Mouse (Mus musculus): Measurements from ENCODE around the gene Gba2. TPM values are rescaled to one million over a fixed set of nuclear protein-coding genes. Genes with fewer than 3 reads are reported as not detected.

Gba2 gene
- total RNA-seq, 2 experiments from 2014 or later: 12.0 to 22.9 TPM

DNA sequence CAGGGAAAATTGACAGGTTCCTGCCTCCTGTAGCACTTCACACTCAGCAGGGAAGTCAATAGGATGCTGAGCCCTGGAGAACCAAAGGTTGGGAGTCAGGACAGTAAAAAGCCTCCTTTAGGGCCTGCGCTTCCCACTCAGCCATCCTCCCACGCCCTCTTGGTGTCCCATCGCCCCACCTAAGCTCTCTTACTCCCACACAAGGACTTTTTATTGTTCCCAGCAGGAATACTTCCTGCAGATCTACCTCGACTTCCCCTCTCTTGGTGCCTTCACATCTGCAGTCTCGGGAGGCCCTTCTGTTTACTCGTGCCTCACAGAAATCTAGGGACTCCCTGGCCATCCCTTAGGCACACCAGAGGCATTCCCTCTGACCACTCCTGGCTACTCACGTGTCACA lies 4.7 kb upstream of the Gba2 start:
- ATAC-seq (replicated peaks; ENCODE audit: low FRiP score, low TSS enrichment, poor library complexity, severe bottlenecking): no peak

DNA sequence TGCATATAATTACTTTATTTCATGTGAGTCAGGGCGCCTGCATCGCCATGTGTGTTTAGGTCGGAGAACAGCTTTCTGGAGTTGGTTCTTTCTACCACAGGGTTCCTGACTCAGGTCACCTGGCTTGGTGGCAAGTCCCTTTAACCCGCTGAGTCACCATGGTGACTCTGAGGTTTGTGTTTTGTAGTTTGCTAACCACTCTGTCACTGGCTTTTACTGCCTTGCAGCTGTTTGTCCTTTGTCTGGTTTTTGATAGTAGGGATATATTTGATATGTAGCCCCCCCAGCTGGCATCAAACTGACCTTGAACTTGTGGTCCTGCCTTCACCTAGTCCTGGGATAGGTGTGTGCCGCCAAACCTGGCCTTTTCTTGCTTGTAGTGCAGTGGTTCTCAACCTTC lies 3.6 kb upstream of the Gba2 start:
- no peak for ATAC-seq (replicated peaks; ENCODE audit: low FRiP score, low TSS enrichment, poor library complexity, severe bottlenecking)

DNA sequence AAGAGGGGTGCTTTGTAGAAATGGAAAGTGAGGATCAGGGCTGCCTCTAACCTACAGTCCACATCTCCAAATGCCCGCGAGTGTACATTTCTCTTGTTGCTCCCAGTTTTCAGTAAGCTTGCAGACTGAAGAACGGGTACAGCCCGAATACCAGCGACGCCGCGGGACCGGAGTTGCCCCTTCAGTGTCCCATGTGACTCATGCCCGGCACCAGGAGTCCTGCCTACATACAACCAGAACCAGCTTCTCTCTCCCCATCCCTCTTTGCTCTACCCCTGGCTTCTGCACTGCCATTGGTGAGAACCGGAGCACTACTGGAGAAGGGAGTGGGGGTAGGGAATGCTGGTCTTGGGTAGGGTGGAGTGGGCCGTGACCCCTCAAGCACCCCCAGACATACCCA lies 2.7 kb upstream of the Gba2 start:
- ATAC-seq (replicated peaks; ENCODE audit: low FRiP score, low TSS enrichment, poor library complexity, severe bottlenecking): no peak

DNA sequence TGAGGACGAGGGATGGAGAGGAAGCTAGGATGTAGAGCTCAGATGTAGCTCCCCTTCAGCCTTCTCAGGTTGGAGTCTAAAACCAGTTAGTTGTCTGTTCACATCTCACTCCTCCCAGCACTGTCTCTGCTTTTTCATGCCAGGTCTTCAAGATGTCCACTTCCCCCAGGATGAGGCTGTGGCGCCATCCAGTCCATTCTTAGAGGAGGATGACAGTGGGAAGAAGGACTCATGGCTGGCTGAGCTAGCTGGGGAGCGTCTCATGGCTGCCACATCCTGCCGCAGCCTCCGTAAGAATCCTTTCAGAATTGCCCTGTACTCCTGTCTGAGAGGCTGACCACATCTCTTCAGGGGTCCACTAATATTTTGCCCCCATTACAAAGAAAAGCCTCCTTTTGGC lies 2.0 kb upstream of the Gba2 start:
- no peak for ATAC-seq (replicated peaks; ENCODE audit: low FRiP score, low TSS enrichment, poor library complexity, severe bottlenecking)

GRCm38 (mm10) chr4:43579731-43580130 lies 1.1 kb upstream of the Gba2 start:
- no peak for ATAC-seq (replicated peaks; ENCODE audit: low FRiP score, low TSS enrichment, poor library complexity, severe bottlenecking)

DNA sequence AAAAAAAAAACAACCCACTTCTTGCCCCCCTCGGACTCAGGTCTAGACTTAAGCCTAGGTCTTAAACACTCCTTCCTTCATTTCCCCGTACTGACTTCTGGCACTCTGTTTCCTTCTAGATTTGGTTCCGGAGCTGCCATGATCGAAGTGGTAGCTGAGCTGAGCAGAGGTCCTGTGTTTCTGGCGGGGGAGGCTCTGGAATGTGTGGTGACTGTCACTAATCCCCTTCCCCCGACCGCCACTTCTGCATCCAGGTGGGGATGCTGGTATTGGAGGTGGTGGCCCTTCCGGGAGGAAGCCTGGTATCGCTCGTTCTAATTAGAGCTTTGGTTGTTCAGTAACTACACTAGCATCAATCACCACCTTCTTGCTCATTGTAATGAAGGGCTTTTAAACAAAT lies 583 bp upstream of the Gba2 start:
- ATAC-seq (replicated peaks; ENCODE audit: low FRiP score, low TSS enrichment, poor library complexity, severe bottlenecking): no peak

- no peak for ATAC-seq (replicated peaks; ENCODE audit: low FRiP score, low TSS enrichment, poor library complexity, severe bottlenecking)
Measured at GRCm38 (mm10) chr4:43577237-43577881, 1.3 kb downstream of the Gba2 start.

DNA sequence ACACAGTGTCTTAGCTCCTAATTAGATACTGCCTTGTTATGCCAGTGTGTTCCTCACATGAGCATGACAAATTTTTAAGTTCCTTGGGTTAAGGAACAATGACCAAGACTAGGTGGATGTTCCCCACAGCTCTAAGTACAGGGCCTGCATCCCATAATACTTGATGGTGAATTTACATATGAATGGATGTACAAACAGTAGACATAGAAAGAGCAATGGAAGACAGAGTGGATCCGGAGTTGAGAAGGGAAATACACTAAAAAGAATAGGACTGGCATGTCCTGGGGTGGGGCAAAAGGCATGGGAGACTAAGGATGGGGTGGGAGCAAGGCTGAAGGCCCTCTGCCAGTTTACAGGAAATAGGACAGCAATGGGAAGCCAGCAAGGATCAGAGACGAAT lies 3.3 kb downstream of the Gba2 start:
- ATAC-seq (replicated peaks; ENCODE audit: low FRiP score, low TSS enrichment, poor library complexity, severe bottlenecking): no peak

DNA sequence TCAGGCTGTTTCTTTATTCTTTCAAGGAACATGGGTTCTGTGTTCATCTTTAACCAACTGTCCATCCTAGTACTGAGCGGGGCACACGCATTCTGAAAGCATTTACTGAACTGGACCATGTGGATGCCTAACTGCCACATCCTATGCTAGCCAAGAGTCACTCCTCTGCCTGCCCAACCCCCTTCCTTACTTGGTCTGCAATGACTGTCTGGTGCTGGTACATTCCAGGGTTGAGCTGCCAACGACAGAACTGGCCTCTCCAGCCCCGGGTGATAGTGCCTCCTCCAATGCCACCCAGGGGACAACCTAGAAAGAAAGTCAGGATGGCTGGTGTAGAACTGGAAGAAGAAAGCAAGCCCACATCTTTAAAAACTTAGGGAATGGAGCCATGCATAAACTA lies 5.1 kb downstream of the Gba2 start:
- ATAC-seq (replicated peaks; ENCODE audit: low FRiP score, low TSS enrichment, poor library complexity, severe bottlenecking): no peak

DNA sequence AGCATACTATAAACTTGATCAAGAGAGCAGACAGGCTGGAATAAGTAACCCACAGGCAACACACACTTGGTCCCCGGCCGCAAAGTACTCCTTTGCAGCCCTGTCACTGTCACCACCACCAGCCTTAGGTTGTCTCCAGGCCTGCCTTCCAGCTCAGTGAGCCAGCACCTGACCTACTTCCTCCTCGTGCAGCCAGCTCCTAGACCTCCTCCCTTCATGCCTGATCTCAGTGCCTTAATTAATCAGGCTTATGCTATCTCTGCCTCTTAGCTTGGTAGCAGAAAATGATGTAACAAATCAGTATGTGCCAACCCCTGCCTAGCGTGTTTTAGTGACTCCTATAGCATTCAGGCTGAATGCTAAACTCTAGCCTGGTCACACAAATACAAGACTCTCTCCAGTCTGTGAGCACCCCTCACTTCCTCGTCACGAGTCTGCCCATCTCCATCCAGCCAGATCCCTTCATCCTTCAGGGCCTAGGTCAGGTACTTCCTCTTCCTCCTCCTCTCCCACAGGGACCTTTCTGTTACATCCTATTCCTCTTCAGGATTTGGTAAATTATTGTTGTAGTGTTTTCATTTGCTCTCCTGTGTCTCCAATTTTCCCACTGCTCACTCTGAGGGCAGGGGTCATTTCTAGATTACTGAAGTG lies 7.2 kb downstream of the Gba2 start:
- no peak for ATAC-seq (replicated peaks; ENCODE audit: low FRiP score, low TSS enrichment, poor library complexity, severe bottlenecking)

DNA sequence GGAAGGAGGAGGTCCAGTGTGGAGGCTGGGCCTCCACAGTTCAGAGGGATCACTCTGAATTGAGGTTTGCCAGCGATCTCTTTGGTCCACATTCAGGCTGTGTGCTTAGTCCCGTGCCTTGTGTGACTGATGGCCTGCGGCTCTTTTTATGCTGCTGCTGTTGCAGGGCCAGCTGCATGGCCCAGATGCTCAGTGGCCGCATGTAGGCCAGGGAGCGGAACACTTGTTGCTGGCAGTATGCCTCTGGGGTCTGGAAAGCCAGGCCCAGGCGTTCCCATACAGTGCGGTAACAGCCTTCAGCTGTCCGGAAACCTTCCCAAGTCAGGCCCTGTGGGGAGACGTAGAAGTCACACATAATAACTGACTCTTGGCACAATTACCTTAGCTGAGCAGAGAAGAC lies 11.5 kb downstream of the Gba2 start:
- no peak for ATAC-seq (replicated peaks; ENCODE audit: low FRiP score, low TSS enrichment, poor library complexity, severe bottlenecking)

- no peak for ATAC-seq (replicated peaks; ENCODE audit: low FRiP score, low TSS enrichment, poor library complexity, severe bottlenecking)
Measured at GRCm38 (mm10) chr4:43564231-43564630, 14.4 kb downstream of the Gba2 start.

- 0 out of 2 replicates have a peak, but pooled peaks have one; percentile 8 for ATAC-seq (replicated peaks; ENCODE audit: low FRiP score, low TSS enrichment, poor library complexity, severe bottlenecking)
Measured at GRCm38 (mm10) chr4:43563601-43563875, 15.1 kb downstream of the Gba2 start.

DNA sequence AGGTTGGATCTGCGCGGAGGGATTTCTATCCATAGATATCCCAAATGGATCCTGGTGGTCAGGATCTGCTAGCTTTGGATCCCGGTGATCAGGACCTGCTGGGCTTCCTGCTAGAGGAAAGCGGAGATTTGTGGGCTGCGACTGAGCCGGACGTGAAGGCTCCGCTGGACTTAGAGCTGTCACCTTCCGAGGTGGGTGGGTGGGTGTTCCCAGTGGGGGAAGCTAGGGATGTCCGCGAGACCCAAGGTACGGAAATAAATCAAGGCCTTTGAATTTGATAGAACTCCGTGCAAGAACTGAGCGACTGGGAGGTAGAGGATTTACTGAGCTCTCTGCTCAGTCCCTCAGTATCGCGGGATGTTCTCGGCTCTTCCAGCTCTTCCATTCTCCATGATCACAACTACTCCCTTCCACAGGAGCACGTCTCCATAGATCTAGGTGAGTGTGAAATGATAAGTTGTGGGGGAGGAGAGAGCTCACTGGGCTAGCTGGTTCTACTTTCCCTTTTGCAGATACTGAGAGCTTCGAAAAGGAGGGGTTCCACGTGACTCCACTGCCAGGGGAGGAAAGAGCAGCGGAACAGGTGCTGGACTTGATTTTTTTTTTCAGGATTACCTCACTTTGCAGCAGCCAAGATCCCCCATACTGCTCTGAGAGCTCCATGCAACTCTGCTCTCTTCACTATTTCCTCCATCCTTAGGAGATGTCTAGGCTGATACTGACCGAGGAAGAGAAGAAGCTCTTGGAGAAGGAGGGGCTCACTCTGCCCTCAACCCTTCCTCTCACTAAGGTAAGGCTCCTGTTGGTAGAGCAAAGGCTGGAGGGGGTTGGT lies 15.7 kb downstream of the Gba2 start:
- no peak for ATAC-seq (replicated peaks; ENCODE audit: low FRiP score, low TSS enrichment, poor library complexity, severe bottlenecking)

DNA sequence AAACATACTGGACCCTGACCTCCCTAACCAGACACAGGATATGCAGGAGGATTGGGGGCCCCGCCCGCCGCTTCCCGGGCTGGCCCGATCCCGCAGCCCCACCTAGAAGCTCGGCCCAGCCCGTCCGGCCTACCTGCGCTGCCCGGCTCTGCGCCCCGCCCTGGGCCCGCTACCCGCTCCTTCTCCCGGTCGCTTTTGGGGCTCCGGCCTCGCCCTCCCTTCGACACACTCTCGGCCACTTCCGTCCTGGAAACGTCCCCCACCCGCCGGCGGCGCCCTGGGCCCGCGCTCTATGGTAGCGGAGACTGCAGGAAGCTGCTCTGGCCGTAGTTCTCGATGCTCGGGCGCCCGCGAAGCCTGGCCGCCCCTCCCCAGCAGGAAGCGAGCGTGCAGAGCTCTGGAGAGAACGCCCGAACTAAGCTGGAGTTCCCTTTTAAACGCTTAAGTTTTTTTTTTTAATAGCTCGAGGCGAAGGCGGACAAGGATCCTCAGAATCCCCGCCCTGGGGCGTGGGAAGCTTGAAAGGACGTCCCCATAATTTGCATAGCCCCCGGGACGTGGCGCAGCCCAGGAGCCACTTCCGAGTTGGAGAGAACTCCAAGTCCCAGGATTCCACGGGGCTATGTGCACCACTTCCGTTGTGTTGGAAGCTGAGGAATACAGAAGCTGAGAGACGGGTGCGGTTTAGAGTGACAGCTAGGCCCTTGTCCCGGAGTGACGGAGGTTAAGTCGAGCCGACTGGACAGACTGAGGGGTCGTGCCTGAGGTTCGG lies 16.5 kb downstream of the Gba2 start, which contains the start of the genes Creb3 and Tln1:
TSS of gene Creb3 (plus strand) at position 336 of the 772 bp plus-strand sequence.
TSS of gene Tln1 (minus strand) at position 695 of the 772 bp plus-strand sequence.
- ATAC-seq (replicated peaks; ENCODE audit: low FRiP score, low TSS enrichment, poor library complexity, severe bottlenecking): peak; percentile 77

- ATAC-seq (replicated peaks; ENCODE audit: low FRiP score, low TSS enrichment, poor library complexity, severe bottlenecking): 0 out of 2 replicates have a peak, but pooled peaks have one; percentile 23
Measured at GRCm38 (mm10) chr4:43561436-43561996, 17.2 kb downstream of the Gba2 start.

- no peak for ATAC-seq (replicated peaks; ENCODE audit: low FRiP score, low TSS enrichment, poor library complexity, severe bottlenecking)
Measured at GRCm38 (mm10) chr4:43560976-43561375, 17.7 kb downstream of the Gba2 start.

DNA sequence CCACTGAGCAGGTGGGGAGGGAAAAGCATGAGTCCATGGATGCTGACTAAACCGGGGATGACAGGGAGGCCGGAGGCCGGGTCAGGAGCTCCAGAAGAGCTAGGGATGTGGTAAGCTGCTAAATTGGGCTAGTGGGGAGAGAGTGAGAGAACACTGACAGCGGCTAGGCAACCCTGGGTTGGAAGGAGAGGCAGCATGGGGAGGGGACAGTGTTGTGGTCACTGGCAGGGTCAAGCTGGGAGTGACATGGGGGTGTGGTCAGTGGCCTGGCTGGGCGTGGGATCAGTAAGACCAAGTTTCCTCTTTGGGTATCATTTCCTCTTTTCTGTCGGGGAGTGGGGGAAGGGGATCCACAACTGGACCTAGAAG lies 18.4 kb downstream of the Gba2 start:
- ATAC-seq (replicated peaks; ENCODE audit: low FRiP score, low TSS enrichment, poor library complexity, severe bottlenecking): no peak

GRCm38 (mm10) chr4:43559519-43560242 lies 19.0 kb downstream of the Gba2 start:
- no peak for ATAC-seq (replicated peaks; ENCODE audit: low FRiP score, low TSS enrichment, poor library complexity, severe bottlenecking)

All from megakaryocyte-erythroid progenitor cell, adult 5-6 weeks (primary cell).